Mouse (Mus musculus) fibroblast of lung, adult 2 months (primary cell): ENCODE data around the gene Dpysl4.

ENCODE experiments used
- DNase-seq: peaks from one replicate; pipeline ENCODE4 v3.0.0-alpha.2; 2011; ENCODE audit warnings: low read depth

The Dpysl4 gene

GRCm38 (mm10) chr7:139151116-139151515 lies 65.3 kb downstream of the Dpysl4 start:
- no peak for DNase-seq
